Mouse (Mus musculus) layer of hippocampus, adult 18-20 months (tissue): ENCODE data around the gene Gpr35. TPM values are rescaled to one million over a fixed set of nuclear protein-coding genes. Genes with fewer than 3 reads are reported as not detected.
"Not testable (repeated sequence)": the region's sequence is repeated elsewhere in the genome, so short reads cannot be mapped to it uniquely, and the experiment has no call there.

ENCODE experiments used
- DNase-seq, 2 experiments: peaks; one replicate each; pipeline ENCODE4 v3.0.0; 2022; ENCODE audit warnings: low spot score in 2 of 2
- total RNA-seq, 2 experiments: library from RNA; stranded (reverse); gene quantifications; 2 replicates each; pipeline ENCODE4 v1.2.3; 2021

Gene Gpr35
- total RNA-seq, 2 experiments from 2014 or later: 0.52 to 0.71 TPM

GRCm38 (mm10) chr1:92930171-92930706 lies 20.4 kb upstream of the Gpr35 start:
- no peak for DNase-seq

GRCm38 (mm10) chr1:92933611-92934010 lies 17.1 kb upstream of the Gpr35 start:
- DNase-seq: no peak

GRCm38 (mm10) chr1:92934182-92934827 lies 16.4 kb upstream of the Gpr35 start, which contains the start of gene Capn10:
Gene Capn10 (plus strand): TSS chr1:92934376.
- DNase-seq: peak; percentile 96 to 98

- peak in 1 of 2 experiments; percentile 28 for DNase-seq
Measured at GRCm38 (mm10) chr1:92935054-92935962, 15.4 kb upstream of the Gpr35 start.

- DNase-seq: no peak
Measured at GRCm38 (mm10) chr1:92935977-92936376, 14.7 kb upstream of the Gpr35 start.

GRCm38 (mm10) chr1:92936467-92936866 lies 14.2 kb upstream of the Gpr35 start:
- DNase-seq: no peak

- DNase-seq: no peak
Measured at GRCm38 (mm10) chr1:92937797-92938196, 12.9 kb upstream of the Gpr35 start.

- no peak for DNase-seq
Measured at GRCm38 (mm10) chr1:92939746-92940145, 10.9 kb upstream of the Gpr35 start.

- DNase-seq: no peak
Measured at GRCm38 (mm10) chr1:92943219-92943989, 7.3 kb upstream of the Gpr35 start.

GRCm38 (mm10) chr1:92947966-92948365 lies 2.7 kb upstream of the Gpr35 start:
- DNase-seq: no peak

- DNase-seq: no peak
Measured at GRCm38 (mm10) chr1:92949426-92949825, 1.2 kb upstream of the Gpr35 start.

- no peak for DNase-seq
Measured at GRCm38 (mm10) chr1:92953641-92954040, 3.0 kb downstream of the Gpr35 start.

- DNase-seq: peak; percentile 50 to 86
Measured at GRCm38 (mm10) chr1:92956571-92957335, 6.1 kb downstream of the Gpr35 start.

GRCm38 (mm10) chr1:92958999-92959398 lies 8.3 kb downstream of the Gpr35 start:
- no peak for DNase-seq

GRCm38 (mm10) chr1:92970791-92971190 lies 20.1 kb downstream of the Gpr35 start:
- not testable (repeated sequence) for DNase-seq

- DNase-seq: no peak
Measured at GRCm38 (mm10) chr1:92971879-92972795, 21.5 kb downstream of the Gpr35 start.

GRCm38 (mm10) chr1:92972854-92973253 lies 22.2 kb downstream of the Gpr35 start:
- peak in 1 of 2 experiments; percentile 17 for DNase-seq

- no peak for DNase-seq
Measured at GRCm38 (mm10) chr1:92976141-92976566, 25.5 kb downstream of the Gpr35 start.

GRCm38 (mm10) chr1:92978645-92979044 lies 28.0 kb downstream of the Gpr35 start:
- no peak for DNase-seq
